Mouse (Mus musculus): ENCODE results near the gene Gadd45a. TPM values are rescaled to one million over a fixed set of nuclear protein-coding genes. Genes with fewer than 3 reads are reported as not detected.
A peak's percentile ranks its signal among the peaks of the same experiment; 100 is the strongest.

Gene Gadd45a
- polyA plus RNA-seq, 1 experiment from 2014 or later: 10.9 TPM

DNA sequence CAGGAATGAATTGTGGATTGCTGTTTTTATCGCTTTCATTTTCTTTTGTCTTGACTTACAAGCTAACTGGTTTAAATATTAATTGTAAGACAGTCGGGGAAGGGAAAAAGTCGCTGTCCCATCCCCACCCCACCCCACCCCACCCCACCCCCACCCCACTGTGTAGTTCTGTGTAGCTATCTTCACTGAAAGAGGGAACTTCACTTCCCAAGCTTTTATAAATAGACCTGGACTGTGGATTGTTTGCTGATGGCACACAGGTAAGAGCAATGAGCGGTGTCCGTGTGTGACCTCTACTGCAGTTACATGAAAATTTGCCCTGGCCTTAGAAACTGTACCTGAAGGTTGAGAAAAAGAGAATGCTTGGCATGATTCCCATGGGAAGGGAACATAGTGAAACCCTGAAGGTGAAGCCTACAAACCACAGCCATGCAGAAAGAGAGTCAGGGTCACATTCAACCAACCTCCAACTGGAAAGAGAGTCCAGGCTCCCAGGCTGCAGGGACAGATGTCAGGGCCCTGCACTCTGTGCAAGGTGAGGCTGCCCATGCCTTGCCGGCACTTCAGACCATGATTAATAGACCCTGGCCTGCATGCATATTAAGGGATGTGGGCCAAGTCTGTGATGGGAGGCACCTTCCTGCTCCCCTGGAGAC, 23.8 kb downstream of the Gadd45a start:
- no peak overlapping the region for H3K4me2 ChIP-seq (replicated peaks)
- H3K9ac ChIP-seq (replicated peaks): no peak overlapping the region
- 95% methylated on average over 6 of the region's 6 CpGs for WGBS
- H3K36me3 ChIP-seq: no peaks in the 10 kb centered on the region
- H3K27ac ChIP-seq (replicated peaks): no peak overlapping the region
- H3K4me1 ChIP-seq: no peaks in the 10 kb centered on the region
- no peak overlapping the region for H3K4me3 ChIP-seq
- H3K9me3 ChIP-seq: no peaks in the 10 kb centered on the region
- ATAC-seq (replicated peaks): no peak
- H3K27me3 ChIP-seq: no peaks in the 10 kb centered on the region

DNA sequence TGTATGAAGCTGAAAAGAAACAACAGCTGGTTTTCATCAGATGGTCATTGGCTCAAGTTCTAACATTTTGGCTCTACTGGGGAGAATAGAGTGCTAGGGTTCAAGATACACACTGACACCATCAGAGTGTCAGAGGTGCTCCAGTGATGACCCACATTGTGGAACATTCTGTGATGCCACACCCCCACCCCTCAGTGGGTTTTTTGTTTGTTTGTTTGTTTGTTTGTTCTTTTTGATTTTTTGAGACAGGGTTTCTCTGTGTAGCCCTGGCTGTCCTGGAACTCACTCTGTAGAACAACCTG, 26.1 kb downstream of the Gadd45a start:
- H3K27me3 ChIP-seq: no peaks in the 10 kb centered on the region
- H3K9me3 ChIP-seq: no peaks in the 10 kb centered on the region
- no peaks in the 10 kb centered on the region for H3K36me3 ChIP-seq
- H3K4me3 ChIP-seq: no peak overlapping the region
- ATAC-seq (replicated peaks): no peak
- H3K4me1 ChIP-seq: no peaks in the 10 kb centered on the region
- no peak overlapping the region for H3K4me2 ChIP-seq (replicated peaks)
- no peak overlapping the region for H3K9ac ChIP-seq (replicated peaks)
- H3K27ac ChIP-seq (replicated peaks): no peak overlapping the region

DNA sequence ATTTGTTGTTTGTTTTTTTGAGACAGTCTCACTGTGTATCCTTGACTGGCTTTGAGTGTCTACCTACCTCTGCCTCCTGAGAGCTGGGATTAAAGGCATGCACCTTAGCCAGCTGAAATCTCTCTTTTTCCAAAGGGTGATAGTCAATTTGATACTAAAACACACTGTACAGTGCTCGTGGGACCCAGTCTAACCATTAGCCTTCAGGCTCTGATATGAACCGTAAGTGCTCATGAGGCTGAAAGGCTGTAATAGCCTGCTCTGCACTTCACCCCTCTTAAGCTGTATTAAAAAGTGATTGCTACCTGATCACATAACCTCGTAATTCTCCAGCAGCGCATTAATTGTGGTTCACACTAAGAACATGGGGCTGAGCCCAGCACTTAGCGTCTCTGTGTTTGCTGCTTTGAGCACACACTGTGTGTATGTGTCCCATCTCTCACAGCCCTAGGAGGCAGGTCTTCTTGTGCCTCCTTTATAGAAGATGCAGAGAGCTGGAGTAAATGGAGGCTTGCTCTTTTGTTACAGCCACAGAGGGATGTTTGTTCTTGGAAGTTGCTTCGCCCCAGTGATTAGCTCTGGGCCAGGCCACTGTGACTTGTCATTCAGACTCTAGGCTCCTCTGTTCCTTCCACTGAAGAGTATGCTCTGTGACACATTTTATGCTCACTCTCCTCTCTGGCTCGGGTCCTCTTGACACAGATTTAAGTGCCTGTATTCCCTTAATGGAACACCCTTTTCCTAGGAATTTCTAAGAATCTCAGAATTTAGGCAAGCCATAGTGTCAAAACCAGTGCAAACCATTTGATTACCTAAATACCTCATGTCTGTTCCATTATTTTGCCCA, 26.7 kb downstream of the Gadd45a start:
- Histone ChIP-seq H3K27ac (replicated peaks) (no peak overlapping the region), H3K4me3 (no peak overlapping the region), H3K4me2 (replicated peaks) (no peak overlapping the region), H3K9ac (replicated peaks) (no peak overlapping the region), H3K4me1 (no peaks in the 10 kb centered on the region), H3K27me3 (no peaks in the 10 kb centered on the region), H3K9me3 (no peaks in the 10 kb centered on the region), H3K36me3 (no peaks in the 10 kb centered on the region)
- 31% methylated on average over 7 of the region's 7 CpGs for WGBS
- ATAC-seq (replicated peaks): peak; percentile 48; the same call in 1 of the 2 replicates

DNA sequence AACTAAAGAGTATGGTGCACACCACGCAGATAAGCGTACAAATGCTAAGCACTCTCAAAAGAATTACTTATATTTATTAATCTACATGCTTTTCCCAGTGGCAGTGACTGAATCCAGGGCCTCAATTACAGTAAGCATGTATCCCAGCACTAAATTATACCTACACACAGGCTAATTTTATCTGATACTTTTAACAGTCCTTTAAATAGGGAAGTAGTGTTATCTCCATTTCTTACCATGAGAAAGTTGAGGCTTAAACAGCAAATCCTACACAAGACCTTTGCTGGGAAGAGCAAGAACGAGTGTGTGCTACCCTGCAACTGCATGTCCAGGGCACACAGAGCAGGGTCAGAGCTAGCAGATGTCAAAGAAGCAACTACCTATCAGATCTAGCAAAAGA, 27.4 kb downstream of the Gadd45a start:
- 90% methylated on average over 3 of the region's 3 CpGs for WGBS
- no peaks in the 10 kb centered on the region for H3K9me3 ChIP-seq
- no peak for ATAC-seq (replicated peaks)

DNA sequence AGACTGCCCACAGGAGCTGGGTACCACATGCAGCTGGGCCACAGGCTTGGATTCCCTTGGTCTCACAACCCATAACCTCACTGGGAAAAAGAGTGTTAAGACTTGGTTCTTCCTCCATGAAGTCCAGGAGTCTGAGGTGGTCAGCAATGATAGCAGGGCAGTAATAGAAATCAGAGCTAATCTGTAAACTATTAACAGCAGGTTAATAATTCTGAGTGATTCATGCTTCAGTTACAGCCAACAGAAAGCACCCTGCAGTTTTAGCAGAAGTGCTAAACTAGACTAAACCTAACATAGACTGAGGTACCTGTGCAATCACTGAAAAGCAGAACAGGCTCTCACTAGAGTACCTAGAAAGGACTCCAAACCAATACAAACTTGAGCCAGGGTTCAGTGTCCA, 37.5 kb downstream of the Gadd45a start:
- Histone ChIP-seq H3K4me2 (replicated peaks) (no peak overlapping the region), H3K4me1 (no peaks in the 10 kb centered on the region), H3K9ac (replicated peaks) (no peak overlapping the region), H3K27me3 (no peaks in the 10 kb centered on the region), H3K27ac (replicated peaks) (no peak overlapping the region), H3K4me3 (no peak overlapping the region), H3K9me3 (no peaks in the 10 kb centered on the region), H3K36me3 (no peaks in the 10 kb centered on the region)
- no peak for ATAC-seq (replicated peaks)

More for the DNA sequence above, 27.4 kb downstream of the Gadd45a start:
- no peaks in the 10 kb centered on the region for H3K36me3 ChIP-seq
- no peaks in the 10 kb centered on the region for H3K27me3 ChIP-seq
- no peaks in the 10 kb centered on the region for H3K4me1 ChIP-seq
- no peak overlapping the region for H3K4me3 ChIP-seq
- H3K4me2 ChIP-seq (replicated peaks): no peak overlapping the region
- H3K27ac ChIP-seq (replicated peaks): no peak overlapping the region
- H3K9ac ChIP-seq (replicated peaks): no peak overlapping the region

DNA sequence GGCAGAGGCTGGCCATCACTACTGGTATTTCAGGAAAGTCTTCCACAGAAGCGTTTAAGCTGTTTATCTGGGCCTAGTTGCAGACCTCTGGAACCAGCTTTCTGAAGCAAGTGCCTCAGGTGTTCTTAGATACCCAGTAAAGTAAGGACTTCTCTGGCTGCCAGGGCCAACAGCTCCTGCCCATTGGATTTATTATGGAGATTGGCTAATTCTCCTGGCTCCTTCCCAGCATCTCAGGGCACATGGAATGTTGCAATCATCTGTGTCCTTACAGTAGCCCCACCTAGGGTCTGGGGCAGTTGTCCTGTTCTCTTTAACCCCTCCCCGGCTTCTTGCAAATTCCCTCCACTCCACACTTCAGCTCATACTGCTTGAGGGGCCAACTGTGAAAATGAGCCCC, 38.6 kb downstream of the Gadd45a start:
- Histone ChIP-seq H3K27ac (replicated peaks) (no peak overlapping the region), H3K4me3 (no peak overlapping the region), H3K9ac (replicated peaks) (no peak overlapping the region), H3K36me3 (no peaks in the 10 kb centered on the region), H3K9me3 (no peaks in the 10 kb centered on the region), H3K4me2 (replicated peaks) (no peak overlapping the region), H3K4me1 (no peaks in the 10 kb centered on the region), H3K27me3 (no peaks in the 10 kb centered on the region)
- WGBS: 72% methylated on average over 2 of the region's 2 CpGs
- no peak for ATAC-seq (replicated peaks)

- Histone ChIP-seq H3K9me3 (no peaks in the 10 kb centered on the region), H3K4me2 (replicated peaks) (no peak overlapping the region), H3K4me1 (no peaks in the 10 kb centered on the region), H3K27ac (replicated peaks) (no peak overlapping the region), H3K9ac (replicated peaks) (no peak overlapping the region), H3K36me3 (no peaks in the 10 kb centered on the region), H3K4me3 (no peak overlapping the region), H3K27me3 (no peaks in the 10 kb centered on the region)
- 88% methylated on average over 1 of the region's 1 CpGs for whole genome bisulfite sequencing
- no peak for ATAC-seq (replicated peaks)
Measured at GRCm38 (mm10) chr6:66996257-66996656, 41.0 kb downstream of the Gadd45a start.

GRCm38 (mm10) chr6:66995825-66996224, 41.4 kb downstream of the Gadd45a start:
- Histone ChIP-seq H3K4me1 (no peaks in the 10 kb centered on the region), H3K9me3 (no peaks in the 10 kb centered on the region), H3K27me3 (no peaks in the 10 kb centered on the region), H3K4me3 (no peak overlapping the region), H3K9ac (replicated peaks) (no peak overlapping the region), H3K27ac (replicated peaks) (no peak overlapping the region), H3K36me3 (no peaks in the 10 kb centered on the region), H3K4me2 (replicated peaks) (no peak overlapping the region)
- 93% methylated on average over 1 of the region's 1 CpGs for WGBS
- ATAC-seq (replicated peaks): no peak

DNA sequence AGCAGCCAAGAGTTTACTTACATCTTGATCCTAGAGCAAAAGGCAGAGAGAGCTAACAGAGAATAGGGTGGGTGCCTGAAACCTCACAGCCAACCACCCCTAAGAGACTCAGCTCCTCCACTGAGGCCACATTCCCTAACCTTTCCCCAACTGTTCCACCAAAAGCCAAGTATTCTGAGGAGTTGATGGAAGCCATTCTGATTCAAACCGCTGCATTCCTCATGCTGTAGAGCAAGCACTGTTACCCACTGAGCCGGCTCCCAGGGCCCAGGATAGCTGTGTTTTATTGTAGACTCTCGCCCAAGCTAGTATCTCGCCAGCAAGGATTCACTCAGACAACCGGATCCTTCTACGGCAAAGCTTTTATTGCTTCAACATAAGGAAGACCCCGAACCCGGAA, 42.3 kb downstream of the Gadd45a start:
- no peak for ATAC-seq (replicated peaks)
- Histone ChIP-seq H3K27me3 (no peaks in the 10 kb centered on the region), H3K4me1 (no peaks in the 10 kb centered on the region), H3K9me3 (no peaks in the 10 kb centered on the region), H3K4me3 (no peak overlapping the region), H3K4me2 (replicated peaks) (no peak overlapping the region), H3K27ac (replicated peaks) (no peak overlapping the region), H3K9ac (replicated peaks) (no peak overlapping the region), H3K36me3 (no peaks in the 10 kb centered on the region)
- 93% methylated on average over 8 of the region's 8 CpGs for WGBS

- Histone ChIP-seq H3K36me3 (no peaks in the 10 kb centered on the region), H3K9ac (replicated peaks) (no peak overlapping the region), H3K4me1 (no peaks in the 10 kb centered on the region), H3K27me3 (no peaks in the 10 kb centered on the region), H3K4me3 (no peak overlapping the region), H3K9me3 (no peaks in the 10 kb centered on the region), H3K4me2 (replicated peaks) (no peak overlapping the region), H3K27ac (replicated peaks) (no peak overlapping the region)
- 91% methylated on average over 8 of the region's 8 CpGs for whole genome bisulfite sequencing
- no peak for ATAC-seq (replicated peaks)
Measured at GRCm38 (mm10) chr6:66992786-66993185, 44.5 kb downstream of the Gadd45a start.

DNA sequence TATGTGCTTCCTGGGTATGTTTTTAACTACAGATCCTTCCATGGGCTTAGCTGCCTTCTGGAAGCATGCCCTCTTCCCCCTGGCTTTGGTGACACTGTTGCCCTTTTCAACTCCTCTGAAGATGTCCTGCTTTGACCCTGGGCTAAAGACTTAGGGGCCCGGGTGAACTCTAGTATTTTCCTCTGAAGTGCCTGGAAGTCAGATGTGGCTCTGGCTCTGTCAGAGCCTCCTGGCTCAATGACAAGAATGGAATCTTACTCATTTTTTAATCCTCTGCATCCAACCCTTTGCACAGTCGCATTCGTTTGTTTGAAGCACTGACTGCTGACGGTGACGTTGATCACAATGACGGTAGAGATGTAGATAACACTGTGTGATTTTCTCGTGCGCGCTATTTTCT, 45.0 kb downstream of the Gadd45a start:
- WGBS: 89% methylated on average over 9 of the region's 9 CpGs
- Histone ChIP-seq H3K4me3 (no peak overlapping the region), H3K9ac (replicated peaks) (no peak overlapping the region), H3K27me3 (no peaks in the 10 kb centered on the region), H3K27ac (replicated peaks) (no peak overlapping the region), H3K9me3 (no peaks in the 10 kb centered on the region), H3K4me2 (replicated peaks) (no peak overlapping the region), H3K4me1 (no peaks in the 10 kb centered on the region), H3K36me3 (no peaks in the 10 kb centered on the region)
- ATAC-seq (replicated peaks): no peak

DNA sequence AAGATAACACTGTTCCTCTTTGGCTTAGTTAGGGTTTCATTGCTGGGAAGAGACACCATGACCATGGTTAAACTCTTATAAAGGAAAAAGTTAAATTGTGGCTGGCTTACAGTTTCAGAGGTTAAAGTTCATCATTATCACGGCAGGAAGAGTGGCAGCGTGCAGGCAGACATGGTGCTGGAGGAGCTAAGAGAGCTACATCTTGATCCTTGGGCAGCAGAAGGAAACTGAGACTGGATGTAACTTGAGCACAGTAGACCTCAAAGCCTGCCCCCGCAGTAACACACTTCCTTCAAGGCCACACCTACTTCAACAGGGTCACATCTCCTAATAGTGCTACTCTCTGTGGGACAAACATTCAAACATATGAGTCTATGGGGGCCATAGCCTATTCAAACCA, 47.7 kb downstream of the Gadd45a start:
- no peaks in the 10 kb centered on the region for H3K27me3 ChIP-seq
- H3K4me1 ChIP-seq: no peaks in the 10 kb centered on the region
- no peaks in the 10 kb centered on the region for H3K36me3 ChIP-seq
- H3K9me3 ChIP-seq: no peaks in the 10 kb centered on the region
- no peak overlapping the region for H3K4me2 ChIP-seq (replicated peaks)
- no peak overlapping the region for H3K27ac ChIP-seq (replicated peaks)
- no peak overlapping the region for H3K4me3 ChIP-seq
- H3K9ac ChIP-seq (replicated peaks): no peak overlapping the region
- ATAC-seq (replicated peaks): no peak
- 88% methylated on average over 3 of the region's 3 CpGs for WGBS

- Histone ChIP-seq H3K4me1 (no peaks in the 10 kb centered on the region), H3K4me2 (replicated peaks) (no peak overlapping the region), H3K4me3 (no peak overlapping the region), H3K27ac (replicated peaks) (no peak overlapping the region), H3K9ac (replicated peaks) (no peak overlapping the region), H3K27me3 (no peaks in the 10 kb centered on the region), H3K36me3 (no peaks in the 10 kb centered on the region), H3K9me3 (no peaks in the 10 kb centered on the region)
- WGBS: 83% methylated on average over 6 of the region's 6 CpGs
- no peak for ATAC-seq (replicated peaks)
Measured at GRCm38 (mm10) chr6:66989037-66989436, 48.2 kb downstream of the Gadd45a start.
